Mouse (Mus musculus): ENCODE results near the gene Ston2.

Gene Ston2

DNA sequence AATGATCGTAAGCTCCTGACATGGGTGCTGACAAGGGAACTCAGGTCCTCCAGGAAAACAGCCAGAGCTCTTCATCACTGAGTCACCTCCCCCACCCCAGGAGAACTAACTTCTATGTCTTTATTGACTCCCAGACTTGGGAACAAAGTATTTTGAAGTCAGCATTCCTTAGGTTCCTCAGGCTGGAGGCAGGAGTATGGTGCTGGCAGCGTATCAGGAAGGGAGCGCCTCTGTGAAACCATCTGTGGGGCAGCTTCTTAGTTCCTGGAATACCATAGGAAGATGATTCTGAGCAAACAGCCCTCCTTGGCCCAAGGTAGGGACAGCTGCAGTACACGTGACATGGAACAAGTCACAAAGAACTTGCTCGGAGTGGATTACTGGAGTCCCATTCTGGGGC lies 84.7 kb downstream of the Ston2 start:
- DNase-seq (ENCODE audit: low read depth, low spot score), result no peak

DNA sequence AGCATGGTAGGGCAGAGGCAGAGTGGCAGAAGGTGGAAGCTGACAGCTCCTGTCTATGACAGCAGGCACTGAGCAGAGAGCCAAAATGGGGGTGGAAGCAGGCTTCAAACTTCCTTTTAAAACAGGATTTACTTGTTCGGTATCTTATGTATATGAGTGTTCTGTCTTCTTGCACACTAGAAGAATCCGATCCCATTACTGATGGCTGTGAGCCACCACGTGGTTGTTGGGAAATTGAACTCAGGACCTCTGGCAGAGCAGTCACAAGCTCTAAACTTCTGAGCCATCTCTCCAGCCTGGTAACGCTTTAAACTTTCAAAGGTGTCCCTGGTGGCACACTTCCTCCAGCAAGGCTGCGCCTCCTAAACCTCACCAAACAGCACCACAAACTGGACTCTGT lies 85.4 kb downstream of the Ston2 start:
- DNase-seq (ENCODE audit: low read depth, low spot score), result no peak

DNA sequence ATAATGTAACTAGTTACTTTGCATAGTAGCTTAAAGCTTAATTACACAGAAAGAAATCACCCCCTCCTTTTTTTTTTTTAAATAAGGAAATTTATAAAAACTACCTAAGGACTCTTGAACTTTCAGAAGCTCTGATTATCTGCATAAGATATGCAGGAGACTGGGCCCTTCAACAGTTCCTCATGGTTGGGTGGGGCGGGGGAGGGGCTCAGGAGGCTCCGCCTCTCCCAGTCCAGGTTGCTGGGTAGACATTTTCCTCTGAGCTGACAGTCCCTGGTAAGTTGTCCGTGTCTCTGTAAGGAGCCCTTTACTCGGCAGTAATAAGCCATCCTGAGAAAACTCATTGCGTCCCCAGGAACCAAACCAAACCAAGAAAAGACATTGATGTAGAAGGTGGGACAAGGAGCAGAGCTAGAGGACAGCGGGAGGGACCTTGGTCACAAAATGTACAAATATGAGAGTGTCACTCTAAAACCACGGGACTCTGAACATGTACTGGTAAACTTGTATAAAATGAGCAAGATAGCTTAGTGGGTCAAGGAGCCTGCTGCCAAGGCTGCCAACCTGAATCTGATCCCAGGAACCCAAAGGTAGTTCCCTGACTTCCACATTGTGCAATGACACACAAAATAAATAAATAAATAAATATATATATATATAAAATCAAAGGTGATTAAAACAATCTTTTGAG lies 88.6 kb downstream of the Ston2 start:
- DNase-seq (ENCODE audit: low read depth, low spot score), result no peak

DNA sequence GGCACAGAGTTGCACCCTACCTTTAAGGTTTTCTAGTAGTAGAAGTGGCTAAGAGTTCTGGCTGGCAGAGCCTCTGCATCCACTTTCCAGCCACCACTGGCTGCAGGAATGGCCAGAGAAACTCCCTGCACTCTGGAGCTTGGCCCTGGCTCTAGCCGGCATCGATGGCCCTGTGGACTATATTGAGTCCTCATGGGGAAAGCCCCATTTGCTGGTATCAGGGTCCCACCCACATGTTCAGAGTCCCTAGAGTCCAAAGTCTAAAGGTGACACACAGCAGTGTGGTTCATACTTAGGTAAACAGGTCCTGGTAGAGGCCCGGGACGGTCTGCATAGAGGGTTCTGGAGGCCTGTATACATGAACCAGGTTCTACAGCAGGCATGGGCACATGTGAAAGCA lies 92.0 kb downstream of the Ston2 start:
- DNase-seq (ENCODE audit: low read depth, low spot score), result no peak

DNA sequence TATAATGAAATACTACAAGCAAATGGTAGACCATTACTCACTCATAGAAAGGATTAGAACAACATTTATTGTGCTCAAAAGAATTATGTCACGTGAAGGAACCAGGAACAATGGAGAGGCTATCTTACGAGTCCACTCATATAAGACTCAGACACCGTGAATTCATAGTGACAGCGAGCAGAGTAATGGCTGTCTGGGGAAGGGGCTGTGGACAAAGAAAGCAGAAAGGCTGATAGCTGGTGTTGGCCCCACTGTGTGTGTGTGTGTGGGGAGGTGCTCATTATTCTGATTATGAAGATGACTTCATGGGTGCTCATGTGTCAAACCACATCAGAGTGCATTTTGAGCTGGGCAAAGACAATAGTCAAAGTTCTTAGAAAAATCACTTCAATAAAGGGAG lies 92.4 kb downstream of the Ston2 start:
- DNase-seq (ENCODE audit: low read depth, low spot score), result no peak

DNA sequence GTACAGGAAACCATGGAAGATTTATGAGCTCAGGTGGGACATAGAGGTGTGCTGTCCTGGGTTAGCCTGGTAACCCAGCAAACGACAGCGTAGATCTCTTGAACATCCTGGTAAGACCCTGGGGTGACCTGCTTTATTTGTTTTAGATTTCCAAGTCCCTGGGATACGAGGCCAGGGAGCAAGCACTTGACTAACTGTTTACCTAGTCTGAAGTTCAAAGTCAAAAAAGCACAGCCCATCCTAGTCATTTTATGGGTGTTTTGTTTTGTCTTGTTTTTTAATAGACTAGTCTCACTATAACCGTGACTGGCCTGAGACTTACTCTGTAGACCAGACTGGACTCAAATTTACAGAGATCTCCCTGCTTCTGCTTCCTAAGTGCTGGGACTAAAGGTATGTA lies 93.4 kb downstream of the Ston2 start:
- no peak for DNase-seq (ENCODE audit: low read depth, low spot score)

DNA sequence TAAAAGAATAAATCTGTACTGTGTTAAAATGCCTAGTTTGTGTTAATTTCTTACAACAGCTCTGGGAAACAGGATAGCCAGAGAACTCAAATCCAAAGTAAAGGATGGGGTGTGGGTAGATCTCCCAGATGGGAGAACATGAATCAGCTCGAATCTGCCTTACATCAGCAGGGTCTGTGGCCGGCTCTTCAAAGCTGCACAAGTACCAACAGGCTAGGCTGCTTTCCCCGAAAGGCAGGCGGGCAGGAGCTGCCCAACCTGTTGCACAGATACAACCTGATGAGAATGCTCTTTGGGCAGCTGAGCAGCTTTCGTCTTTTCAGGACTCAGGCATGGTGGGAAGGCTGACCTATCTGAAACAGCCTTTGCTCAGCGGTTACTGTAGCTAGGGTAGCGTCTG lies 94.6 kb downstream of the Ston2 start:
- DNase-seq (ENCODE audit: low read depth, low spot score), result peak; percentile 35

DNA sequence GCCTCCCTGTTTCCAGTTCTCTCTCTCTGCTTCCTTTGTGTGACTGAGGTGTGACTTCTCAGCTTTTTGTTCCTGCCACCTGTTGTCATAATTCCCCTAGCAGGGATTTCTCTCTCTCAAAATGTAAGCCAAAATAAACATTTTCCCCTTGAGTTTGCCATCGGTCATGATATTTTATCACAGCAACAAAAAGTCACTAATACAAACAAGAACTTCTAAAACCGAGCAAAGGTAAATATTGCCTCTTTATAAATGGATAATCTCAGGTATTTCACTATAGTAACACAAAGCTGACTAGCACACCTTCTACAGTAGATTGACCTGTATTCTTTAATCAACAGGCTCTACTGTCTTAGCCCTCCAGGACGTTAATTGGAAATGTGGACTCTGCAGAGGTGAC lies 95.2 kb downstream of the Ston2 start:
- no peak for DNase-seq (ENCODE audit: low read depth, low spot score)

DNA sequence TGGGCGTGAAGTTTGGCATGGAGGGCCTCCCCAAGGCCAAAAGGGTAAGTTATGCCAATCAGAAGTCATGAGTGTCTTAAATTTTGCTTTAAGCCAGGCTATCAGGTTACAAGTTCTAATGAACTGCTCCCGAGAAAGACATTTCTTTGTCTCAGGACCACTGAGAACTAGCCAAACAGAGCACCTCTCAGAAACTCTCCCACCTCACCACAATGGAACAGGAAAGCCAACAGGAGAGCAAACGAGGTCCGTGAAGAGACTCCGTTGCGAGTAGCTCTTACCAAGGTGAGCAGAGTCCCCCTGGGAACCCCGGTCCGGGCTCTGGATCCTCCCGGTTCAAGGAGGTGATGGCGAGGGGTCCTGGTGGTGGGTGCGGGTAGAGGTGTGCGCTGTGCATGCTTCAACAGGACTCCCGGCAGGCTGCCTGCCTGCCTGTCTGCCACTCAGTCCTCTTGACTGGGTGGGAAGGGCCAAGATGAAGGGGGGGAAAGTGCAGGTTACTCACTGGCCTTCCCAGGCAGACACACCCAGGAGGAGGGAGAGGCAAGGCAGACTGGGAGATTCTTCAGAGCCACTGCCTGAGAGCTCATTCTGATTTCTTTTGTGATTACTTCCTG lies 102.4 kb downstream of the Ston2 start:
- no peak for DNase-seq (ENCODE audit: low read depth, low spot score)

DNA sequence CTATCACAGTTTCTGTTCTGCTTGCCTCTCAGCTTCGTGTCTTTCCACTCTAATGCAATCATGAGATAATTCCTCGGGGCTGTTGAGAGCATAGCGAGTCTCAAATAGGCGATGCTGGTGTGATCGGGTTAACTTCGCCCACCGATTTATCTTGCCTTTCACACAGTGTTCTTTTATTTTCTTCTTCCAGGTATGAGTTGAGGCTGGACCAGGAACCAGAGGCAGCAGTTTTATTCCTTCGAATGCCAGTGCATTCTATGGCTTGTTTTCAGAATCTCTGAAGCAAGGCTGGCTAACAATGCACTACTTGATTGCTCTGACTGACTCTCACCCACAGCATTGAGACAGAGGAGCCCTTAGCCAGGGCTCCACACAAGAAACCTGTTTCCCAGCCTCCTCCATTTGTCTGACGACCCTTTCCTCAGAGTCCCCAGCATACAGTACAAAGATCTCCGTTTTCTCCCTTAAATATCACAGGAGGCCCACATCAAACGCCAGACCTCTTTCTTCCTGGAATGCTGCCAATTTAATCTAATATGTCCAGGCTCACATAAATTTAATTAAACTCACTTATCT lies 103.3 kb downstream of the Ston2 start:
- peak; percentile 15 for DNase-seq (ENCODE audit: low read depth, low spot score)

DNA sequence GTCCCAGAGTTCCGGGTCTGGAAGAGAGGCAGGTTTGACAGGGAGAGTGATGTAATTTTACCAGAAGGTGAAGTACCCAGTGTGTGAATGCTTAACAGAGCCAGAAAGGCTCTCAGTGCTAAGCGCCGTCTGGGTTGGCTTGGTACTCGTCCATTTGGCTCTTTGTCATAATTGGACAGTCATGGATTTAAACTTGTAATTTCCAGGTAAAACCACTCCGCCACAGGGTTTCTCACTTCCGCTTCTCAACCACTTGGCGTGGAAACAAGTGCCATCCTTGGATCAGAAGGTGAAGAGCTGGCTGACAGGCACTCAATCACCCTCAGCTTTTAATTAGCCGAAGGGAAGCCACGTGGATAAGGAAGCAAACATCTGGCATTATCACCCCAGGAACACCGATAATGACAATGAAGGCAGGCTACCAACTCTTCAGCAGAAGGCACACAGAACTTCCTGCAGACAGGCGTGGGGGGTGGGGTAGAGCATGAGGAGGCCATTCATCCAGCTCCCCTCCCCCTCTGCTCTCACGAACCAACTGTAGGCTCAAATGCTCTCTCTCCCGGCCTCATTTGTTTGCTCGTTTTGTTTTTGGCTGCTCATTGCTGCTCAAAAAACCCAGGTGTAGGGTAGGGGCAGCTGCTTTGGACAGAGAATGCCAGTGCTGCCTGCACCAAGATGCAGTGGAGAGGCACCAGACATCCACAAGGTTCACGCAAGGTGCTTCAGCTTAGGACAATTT lies 103.9 kb downstream of the Ston2 start:
- DNase-seq (ENCODE audit: low read depth, low spot score), result peak; percentile 66

DNA sequence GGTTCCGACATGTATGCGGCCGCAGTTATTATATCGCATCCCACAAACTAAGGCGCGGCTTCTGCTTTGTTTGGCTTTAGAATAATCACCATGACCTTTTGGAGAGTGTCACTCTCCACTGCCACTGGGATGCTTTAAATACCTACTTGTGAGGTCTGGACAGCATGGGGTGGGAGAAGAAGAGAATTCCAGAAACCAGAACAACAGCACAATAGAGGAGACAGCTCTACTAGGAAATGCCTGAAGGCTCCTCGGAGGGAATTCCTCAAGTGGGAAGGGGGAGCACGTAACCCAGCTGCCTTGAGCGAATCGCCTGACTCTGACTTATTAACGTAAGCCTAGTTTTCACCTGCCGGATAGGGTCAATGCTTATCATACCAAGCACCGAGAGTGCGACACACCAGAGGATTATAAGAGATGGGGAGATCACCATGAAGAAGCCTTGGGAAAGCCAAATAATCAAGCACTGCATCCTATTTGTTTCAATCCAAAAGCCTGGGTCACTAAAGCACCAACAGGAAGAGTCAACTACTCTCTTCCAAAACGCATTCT lies 104.6 kb downstream of the Ston2 start:
- DNase-seq (ENCODE audit: low read depth, low spot score), result no peak

DNA sequence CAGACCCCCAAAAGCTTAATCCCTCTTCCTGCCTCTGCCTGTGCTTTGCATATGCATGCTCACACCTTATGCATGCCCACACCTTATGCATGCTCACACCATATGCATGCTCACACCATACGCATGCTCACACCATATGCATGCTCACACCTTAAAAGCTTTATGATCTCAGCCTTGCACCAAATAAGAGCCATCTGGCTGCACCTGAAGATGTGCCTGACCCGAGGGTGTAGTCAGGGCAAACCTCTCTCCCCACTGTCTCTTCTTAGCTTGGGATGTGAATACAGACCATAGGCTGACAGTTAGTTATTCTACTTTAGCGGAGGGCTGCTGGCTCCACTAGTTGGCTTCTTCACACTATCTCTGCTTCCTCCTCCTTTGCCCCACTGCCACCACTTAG lies 105.1 kb downstream of the Ston2 start:
- no peak for DNase-seq (ENCODE audit: low read depth, low spot score)

DNA sequence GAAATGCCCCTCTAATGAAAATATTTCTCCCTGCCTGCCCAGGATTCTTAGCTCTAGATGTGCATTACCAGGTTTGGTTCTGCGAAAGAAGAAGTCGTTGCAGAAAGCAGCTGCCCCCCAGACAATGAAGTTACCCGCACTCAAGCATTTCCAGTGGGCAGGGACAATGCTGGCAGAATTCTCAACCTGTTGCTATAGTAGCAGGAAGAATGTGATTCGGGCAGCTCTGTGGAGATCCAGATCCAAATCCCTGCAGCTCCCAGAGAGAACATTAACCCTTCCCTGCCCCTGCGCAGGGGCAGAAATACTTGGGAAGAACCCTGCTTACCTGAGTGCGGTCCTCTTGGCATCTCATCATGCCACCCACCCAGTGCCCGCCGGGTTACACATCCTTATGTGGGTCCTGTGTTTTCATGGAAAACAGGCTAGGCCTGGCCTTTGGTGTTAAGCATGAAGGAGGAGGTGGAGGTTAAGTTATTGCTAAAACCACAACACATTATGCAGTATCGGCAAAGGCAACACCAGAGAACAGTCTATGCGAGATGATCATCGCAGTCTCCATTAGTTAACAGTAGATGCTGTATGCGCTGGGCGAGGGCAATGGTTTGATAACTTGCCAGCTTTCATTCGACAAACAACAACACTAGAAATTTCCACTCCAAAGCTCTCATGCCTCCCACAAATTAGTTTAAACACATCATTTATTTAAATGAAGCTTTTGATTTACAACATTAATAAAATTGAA lies 108.7 kb downstream of the Ston2 start:
- DNase-seq (ENCODE audit: low read depth, low spot score), result peak; percentile 52

DNA sequence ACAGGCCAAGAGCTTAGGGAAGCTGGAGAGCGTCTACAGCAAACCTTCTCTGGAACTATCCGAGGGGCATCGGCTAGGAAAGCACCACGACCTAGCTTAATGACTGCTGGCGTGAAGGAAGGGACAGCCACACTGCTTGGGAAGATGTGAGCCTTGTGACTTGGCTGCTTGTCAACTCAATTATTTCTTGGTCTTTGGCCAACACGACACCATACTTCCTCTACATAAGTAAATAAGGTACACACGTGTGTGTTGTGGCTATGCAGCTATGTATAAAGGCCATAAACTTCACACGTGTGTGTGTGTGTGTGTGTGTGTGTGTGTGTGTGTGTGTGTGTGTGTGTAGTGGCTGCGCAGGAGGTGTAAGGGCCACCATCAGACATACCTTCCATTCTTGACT lies 112.2 kb downstream of the Ston2 start:
- DNase-seq (ENCODE audit: low read depth, low spot score), result peak; percentile 11

DNA sequence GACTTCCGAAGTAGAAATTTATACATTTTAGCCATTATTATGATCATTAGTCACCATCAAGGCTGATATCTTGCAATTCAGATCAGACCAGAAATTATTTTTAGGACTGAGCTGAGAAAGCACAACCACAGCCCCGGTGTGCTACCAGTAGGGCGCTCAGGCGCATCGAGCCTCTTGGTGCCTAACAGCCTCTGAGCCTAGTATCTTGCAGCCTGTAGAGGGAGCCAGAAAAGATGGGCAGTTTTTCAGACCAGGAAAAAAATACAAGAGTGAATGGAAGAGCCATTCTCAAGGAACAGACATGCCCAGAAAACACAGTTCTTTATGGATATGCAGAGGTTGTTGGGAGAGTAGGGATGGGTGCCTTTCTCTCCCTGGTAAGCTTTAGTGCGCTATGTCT lies 115.0 kb downstream of the Ston2 start:
- DNase-seq (ENCODE audit: low read depth, low spot score), result peak; percentile 45

DNA sequence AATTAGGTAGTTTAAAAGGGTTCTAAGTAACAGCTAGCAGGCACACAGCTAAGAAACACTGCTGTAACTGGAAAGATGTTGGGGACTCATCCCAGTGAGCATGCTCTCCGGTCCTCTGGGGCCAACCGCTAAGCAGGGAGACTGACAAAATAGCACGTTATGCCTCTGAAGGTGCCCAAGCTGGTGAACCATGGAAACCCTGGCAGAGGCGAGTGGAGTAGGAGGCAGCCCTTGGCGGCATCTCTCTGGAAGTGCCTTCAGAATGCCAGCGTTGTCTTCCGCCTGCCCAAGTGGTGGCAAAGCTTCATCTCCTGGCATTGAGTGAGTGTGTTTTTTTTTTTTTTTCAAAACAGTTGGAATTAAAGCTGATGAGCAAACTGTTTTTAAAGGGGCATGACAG lies 115.7 kb downstream of the Ston2 start:
- peak; percentile 67 for DNase-seq (ENCODE audit: low read depth, low spot score)

DNA sequence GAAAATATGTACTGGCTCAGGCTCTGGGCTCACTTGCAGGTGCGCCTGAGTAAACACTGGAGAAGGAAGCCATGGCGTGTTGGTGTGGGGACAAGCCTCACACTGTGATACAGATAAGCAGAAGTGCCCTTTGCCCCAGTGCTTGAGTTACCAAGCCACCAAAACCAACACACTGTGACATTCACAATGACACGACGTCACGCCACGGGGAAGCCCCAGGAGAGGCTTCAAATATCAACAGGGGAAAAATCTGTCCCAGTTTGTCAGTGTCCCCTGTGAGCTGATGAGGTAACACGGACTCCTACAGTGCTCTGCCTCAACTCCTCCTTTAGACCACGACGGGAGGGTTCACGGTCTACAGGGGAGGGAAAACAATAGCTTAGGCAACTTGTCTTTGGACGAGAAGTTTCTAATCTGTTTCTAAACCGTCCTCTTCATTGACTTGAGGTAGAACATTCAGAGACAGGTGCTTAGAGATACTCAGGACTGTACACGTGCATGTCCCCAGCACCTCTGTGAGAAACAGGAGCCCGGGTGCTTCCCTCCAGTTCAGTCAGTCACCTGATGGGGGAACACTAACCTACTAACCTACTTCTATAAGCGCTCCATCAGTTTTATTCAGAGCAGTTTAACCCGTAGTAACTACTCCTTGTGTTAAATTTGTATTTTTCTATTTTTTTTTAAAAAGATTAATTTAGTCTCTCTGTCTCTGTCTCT lies 119.5 kb downstream of the Ston2 start:
- DNase-seq (ENCODE audit: low read depth, low spot score), result no peak

DNA sequence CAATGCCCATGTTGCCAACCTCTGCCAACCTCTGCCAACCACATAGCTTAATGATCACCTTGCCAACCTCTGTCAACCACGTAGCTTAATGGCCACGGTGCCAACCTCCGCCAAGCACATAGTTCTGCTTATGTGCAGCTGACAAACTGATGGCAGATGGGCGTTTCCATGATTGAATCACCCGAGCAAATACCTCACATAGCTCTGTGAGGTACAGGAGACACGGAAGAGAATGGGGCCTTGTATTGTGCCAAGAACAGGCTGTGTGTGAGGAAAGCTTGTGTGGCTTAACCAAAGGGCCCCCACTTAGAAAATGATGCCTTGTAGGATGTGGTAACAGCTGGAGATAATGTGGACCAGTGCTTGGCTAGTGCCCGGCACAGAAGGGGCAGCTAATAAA lies 120.4 kb downstream of the Ston2 start:
- DNase-seq (ENCODE audit: low read depth, low spot score), result no peak

DNA sequence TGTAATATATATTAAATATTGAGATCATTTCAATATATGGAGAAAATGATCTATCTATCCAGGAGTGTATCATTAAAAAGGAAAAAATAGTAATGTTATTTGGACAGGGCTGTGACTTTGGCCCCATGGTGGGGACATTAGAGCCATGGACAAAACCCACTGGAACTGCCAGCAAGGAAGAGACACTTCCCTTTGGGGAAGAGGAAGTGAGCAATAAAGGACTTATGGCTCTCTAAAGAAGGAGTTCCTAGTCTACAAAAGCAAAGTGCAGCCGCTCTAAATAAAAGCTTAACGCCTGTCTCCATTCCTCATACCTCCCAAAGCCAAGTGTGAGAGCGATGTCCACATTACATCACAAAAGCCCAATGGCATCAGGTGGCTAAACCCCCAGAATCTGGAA lies 121.6 kb downstream of the Ston2 start:
- DNase-seq (ENCODE audit: low read depth, low spot score), result no peak

DNA sequence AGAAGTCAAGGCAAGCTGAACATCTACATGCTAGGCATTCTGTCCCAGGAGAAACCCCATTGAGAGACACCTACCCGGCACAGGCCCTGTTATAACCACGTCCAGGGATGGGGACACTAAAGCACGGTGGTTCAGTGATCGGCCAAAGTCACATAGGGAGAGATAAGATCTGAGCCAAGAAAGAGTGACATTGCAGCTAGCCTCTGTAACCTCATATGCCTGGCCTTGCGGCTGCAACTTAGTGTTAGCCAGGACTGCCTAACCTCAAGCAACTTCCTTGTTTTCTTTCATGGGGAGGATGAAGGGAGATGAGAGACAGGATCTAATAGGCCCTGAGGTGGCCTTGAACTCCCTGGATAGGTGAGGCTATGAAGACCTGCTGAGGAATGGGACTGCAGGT lies 122.8 kb downstream of the Ston2 start:
- no peak for DNase-seq (ENCODE audit: low read depth, low spot score)

Data from brain, adult 2 months (tissue).